Mouse (Mus musculus): ENCODE data around the gene Nisch. TPM values are rescaled to one million over a fixed set of nuclear protein-coding genes. Genes with fewer than 3 reads are reported as not detected.

The Nisch gene
- polyA plus RNA-seq, 1 experiment from 2014 or later, result 322 TPM

DNA sequence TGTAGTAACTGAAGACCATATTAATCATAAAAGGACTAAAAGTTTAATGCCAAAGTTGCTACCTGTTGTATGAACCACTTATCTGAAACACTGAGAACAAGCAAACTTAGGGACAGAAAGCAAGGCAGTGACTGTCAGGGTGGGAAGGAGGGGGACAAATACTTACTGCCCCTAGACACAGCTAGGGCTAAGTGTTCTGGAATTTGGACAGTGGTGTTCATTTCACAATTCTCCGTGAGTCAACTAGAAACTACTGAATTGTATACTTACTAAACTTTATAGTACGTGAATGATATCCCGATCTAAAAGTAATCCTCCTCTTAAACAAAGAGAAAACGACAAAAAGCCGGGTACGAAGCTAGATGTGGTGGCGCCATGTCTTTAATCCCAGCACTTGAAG is 17.1 kb downstream of the Nisch start:
- Histone ChIP-seq H3K4me2 (ENCODE audit: low read depth) (no peak overlapping the region), H3K9me3 (ENCODE audit: control insufficient read depth, low read length) (no peaks in the 10 kb centered on the region), H3K36me3 (ENCODE audit: control insufficient read depth, insufficient read depth, low read length) (peaks cover 17% of the 10 kb centered on the region), H3K27ac (ENCODE audit: low read depth, low read length) (no peak overlapping the region), H3K4me3 (ENCODE audit: low read depth, low read length) (no peak overlapping the region), H3K4me1 (ENCODE audit: control insufficient read depth, insufficient read depth, low read length) (peaks cover 2% of the 10 kb centered on the region), H3K27me3 (ENCODE audit: control insufficient read depth, insufficient read depth, low read length) (no peaks in the 10 kb centered on the region), H3K9ac (ENCODE audit: low read length) (no peak overlapping the region)
- WGBS, result 95% methylated on average over 7 of the region's 7 CpGs
- no peak for DNase-seq (ENCODE audit: low spot score)
- ATAC-seq (ENCODE audit: insufficient read depth, low FRiP score, low TSS enrichment), result no peak

DNA sequence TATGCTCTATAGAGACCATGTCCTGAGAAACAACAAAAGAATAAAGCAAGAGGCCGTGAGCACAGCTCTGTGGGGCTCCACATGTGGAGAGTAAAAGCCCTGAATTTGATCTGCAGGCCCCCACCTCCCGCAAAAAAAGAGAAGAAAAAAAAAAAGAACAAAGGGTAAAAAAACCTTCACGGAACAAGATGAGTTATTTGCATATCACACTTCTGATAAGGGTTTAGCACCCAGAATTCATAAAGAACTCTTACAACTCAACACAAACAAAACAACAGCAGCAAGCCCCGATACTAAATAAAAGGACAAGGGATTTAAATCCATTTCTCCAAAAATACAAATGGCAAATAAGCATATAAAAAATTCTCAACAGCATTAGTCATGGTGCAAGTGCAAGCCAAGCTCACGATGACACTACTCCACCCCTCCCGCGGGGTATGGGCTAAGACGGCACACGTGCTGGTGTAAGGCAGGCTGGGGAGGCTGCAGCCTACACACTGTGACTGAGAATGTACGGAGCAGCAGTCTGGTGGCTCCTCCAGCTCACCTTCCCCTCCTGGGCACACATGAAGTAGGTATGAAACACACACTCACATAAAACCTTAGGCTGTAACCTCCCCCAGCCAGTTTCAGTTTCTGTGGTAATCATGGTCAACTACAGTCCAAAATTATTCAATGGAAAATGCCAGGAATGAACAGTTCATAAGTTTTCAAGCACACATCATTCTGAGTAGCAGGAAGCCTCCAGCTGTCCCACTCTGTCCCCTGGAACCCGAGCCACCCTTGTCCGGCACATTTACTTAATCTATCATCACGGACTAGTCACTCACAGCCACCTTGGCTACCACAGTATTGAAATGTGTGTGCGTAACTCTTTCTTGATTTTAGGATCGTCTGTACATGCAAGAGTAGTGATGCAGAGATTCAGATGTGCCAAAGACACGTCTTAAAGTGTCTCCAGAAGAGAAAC is 18.9 kb downstream of the Nisch start:
- 85% methylated on average over 16 of the region's 16 CpGs for WGBS
- ATAC-seq (ENCODE audit: insufficient read depth, low FRiP score, low TSS enrichment) (no peak), DNase-seq (ENCODE audit: low spot score) (no peak)
- no peak overlapping the region for H3K4me2 ChIP-seq (ENCODE audit: low read depth)
- H3K4me1 ChIP-seq (ENCODE audit: control insufficient read depth, insufficient read depth, low read length), result no peaks in the 10 kb centered on the region
- no peak overlapping the region for H3K9ac ChIP-seq (ENCODE audit: low read length)
- no peak overlapping the region for H3K4me3 ChIP-seq (ENCODE audit: low read depth, low read length)
- no peaks in the 10 kb centered on the region for H3K27me3 ChIP-seq (ENCODE audit: control insufficient read depth, insufficient read depth, low read length)
- H3K36me3 ChIP-seq (ENCODE audit: control insufficient read depth, insufficient read depth, low read length), result peaks cover 7% of the 10 kb centered on the region
- H3K27ac ChIP-seq (ENCODE audit: low read depth, low read length), result no peak overlapping the region
- no peaks in the 10 kb centered on the region for H3K9me3 ChIP-seq (ENCODE audit: control insufficient read depth, low read length)

DNA sequence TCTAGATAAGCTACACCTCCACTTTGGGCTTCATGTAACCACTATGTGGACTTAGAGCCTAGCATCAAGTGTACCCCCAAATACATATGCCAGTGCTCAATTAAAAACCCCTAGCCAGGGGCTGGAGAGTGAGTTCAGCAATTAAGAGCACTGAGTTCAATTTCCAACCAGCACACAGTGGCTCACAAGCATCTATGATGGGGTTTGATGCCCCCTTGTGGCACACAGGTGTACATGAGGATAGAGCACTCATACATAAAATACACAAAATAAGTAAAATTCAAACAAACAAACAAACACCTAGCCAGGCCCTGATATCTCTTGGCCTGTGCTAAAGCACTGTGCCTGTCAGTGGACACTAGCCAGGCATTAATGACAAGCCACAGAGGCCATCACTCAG is 20.8 kb downstream of the Nisch start:
- Histone ChIP-seq H3K4me2 (ENCODE audit: low read depth) (no peak overlapping the region), H3K9me3 (ENCODE audit: control insufficient read depth, low read length) (no peaks in the 10 kb centered on the region), H3K9ac (ENCODE audit: low read length) (no peak overlapping the region), H3K4me3 (ENCODE audit: low read depth, low read length) (no peak overlapping the region), H3K27ac (ENCODE audit: low read depth, low read length) (no peak overlapping the region), H3K4me1 (ENCODE audit: control insufficient read depth, insufficient read depth, low read length) (no peaks in the 10 kb centered on the region), H3K36me3 (ENCODE audit: control insufficient read depth, insufficient read depth, low read length) (peaks cover 16% of the 10 kb centered on the region), H3K27me3 (ENCODE audit: control insufficient read depth, insufficient read depth, low read length) (no peaks in the 10 kb centered on the region)
- DNase-seq (ENCODE audit: low spot score) (no peak), ATAC-seq (ENCODE audit: insufficient read depth, low FRiP score, low TSS enrichment) (no peak)

DNA sequence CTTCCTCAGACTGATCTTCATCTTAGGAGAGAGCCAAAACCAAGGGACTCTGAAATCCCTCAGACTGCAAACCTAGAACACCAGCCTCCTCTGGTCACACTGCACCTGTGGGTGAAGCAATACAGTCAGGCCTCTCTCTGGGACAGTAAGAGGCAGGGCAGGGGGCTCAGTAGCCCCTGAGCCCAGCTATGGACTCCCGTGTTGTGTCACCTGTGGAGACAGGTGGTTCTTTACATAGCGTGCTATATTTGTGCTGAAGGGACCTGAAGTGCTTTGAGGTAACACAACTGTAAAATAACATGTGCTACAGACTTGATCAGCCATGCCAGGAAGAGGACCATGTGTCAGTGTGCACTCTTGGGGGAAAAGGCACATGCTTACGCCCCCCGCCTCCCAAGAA is 21.2 kb downstream of the Nisch start:
- Histone ChIP-seq H3K9ac (ENCODE audit: low read length) (no peak overlapping the region), H3K9me3 (ENCODE audit: control insufficient read depth, low read length) (no peaks in the 10 kb centered on the region), H3K27ac (ENCODE audit: low read depth, low read length) (no peak overlapping the region), H3K36me3 (ENCODE audit: control insufficient read depth, insufficient read depth, low read length) (peaks cover 20% of the 10 kb centered on the region), H3K4me1 (ENCODE audit: control insufficient read depth, insufficient read depth, low read length) (no peaks in the 10 kb centered on the region), H3K27me3 (ENCODE audit: control insufficient read depth, insufficient read depth, low read length) (no peaks in the 10 kb centered on the region), H3K4me2 (ENCODE audit: low read depth) (no peak overlapping the region), H3K4me3 (ENCODE audit: low read depth, low read length) (no peak overlapping the region)
- no peak for DNase-seq (ENCODE audit: low spot score)
- ATAC-seq (ENCODE audit: insufficient read depth, low FRiP score, low TSS enrichment), result no peak
- 91% methylated on average over 4 of the region's 4 CpGs for WGBS

DNA sequence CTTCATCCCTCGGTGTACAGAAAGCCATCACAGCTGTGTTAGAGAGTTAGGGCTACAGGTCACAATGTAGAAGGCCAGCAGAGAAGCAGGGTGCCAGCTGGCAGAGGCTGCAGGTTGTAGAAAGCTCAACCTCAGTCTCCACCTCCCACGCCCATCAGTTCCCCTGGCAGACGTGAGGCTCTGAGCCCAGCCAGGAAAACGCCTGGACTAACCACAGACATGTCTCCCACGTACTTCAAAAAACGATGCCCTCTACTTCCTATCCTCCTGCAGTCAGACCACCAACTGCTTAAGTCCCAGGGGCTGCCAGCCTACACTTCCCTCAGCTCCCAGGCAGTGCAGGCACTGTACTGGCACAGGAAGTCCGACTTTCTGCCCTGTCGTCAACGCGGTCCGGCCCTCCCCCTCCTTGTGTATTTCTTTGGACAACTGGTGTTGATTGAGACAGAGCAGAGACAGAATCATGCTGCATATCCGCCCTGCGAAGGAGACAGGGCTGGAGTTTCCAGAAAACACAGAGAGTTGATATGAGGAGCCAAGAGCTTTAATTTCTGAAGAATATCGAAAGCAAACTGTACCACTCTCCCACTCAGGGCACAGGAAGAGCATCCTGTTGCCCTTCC is 21.7 kb downstream of the Nisch start:
- Histone ChIP-seq H3K27me3 (ENCODE audit: control insufficient read depth, insufficient read depth, low read length) (no peaks in the 10 kb centered on the region), H3K36me3 (ENCODE audit: control insufficient read depth, insufficient read depth, low read length) (peaks cover 22% of the 10 kb centered on the region), H3K4me2 (ENCODE audit: low read depth) (no peak overlapping the region), H3K4me3 (ENCODE audit: low read depth, low read length) (no peak overlapping the region), H3K9ac (ENCODE audit: low read length) (no peak overlapping the region), H3K27ac (ENCODE audit: low read depth, low read length) (no peak overlapping the region), H3K9me3 (ENCODE audit: control insufficient read depth, low read length) (no peaks in the 10 kb centered on the region), H3K4me1 (ENCODE audit: control insufficient read depth, insufficient read depth, low read length) (no peaks in the 10 kb centered on the region)
- WGBS, result 91% methylated on average over 14 of the region's 14 CpGs
- DNase-seq (ENCODE audit: low spot score) (no peak), ATAC-seq (ENCODE audit: insufficient read depth, low FRiP score, low TSS enrichment) (no peak)

DNA sequence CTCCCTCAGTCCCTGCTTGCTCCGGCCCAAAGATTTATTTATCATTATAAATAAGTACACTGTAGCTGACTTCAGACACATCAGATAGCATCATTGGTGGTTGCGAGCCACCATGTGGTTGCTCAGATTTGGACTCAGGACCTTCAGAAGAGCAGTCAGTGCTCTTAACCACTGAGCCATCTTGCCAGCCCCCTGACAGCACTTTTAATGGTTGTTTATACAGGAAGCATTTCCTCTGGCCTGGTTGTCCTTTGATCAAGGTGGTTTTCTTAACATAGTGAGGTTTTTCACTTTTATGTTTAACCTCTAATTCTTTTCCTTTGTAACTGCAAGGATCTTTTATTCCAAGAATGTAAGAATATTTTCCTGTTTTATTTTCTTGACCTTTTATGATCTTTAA is 22.3 kb downstream of the Nisch start:
- H3K4me3 ChIP-seq (ENCODE audit: low read depth, low read length), result no peak overlapping the region
- no peak for DNase-seq (ENCODE audit: low spot score)
- no peak overlapping the region for H3K9ac ChIP-seq (ENCODE audit: low read length)
- no peak overlapping the region for H3K4me2 ChIP-seq (ENCODE audit: low read depth)
- no peak overlapping the region for H3K27ac ChIP-seq (ENCODE audit: low read depth, low read length)
- 87% methylated on average over 2 of the region's 2 CpGs for WGBS
- peaks cover 23% of the 10 kb centered on the region for H3K36me3 ChIP-seq (ENCODE audit: control insufficient read depth, insufficient read depth, low read length)
- no peaks in the 10 kb centered on the region for H3K4me1 ChIP-seq (ENCODE audit: control insufficient read depth, insufficient read depth, low read length)
- H3K27me3 ChIP-seq (ENCODE audit: control insufficient read depth, insufficient read depth, low read length), result no peaks in the 10 kb centered on the region
- ATAC-seq (ENCODE audit: insufficient read depth, low FRiP score, low TSS enrichment), result no peak
- no peaks in the 10 kb centered on the region for H3K9me3 ChIP-seq (ENCODE audit: control insufficient read depth, low read length)

DNA sequence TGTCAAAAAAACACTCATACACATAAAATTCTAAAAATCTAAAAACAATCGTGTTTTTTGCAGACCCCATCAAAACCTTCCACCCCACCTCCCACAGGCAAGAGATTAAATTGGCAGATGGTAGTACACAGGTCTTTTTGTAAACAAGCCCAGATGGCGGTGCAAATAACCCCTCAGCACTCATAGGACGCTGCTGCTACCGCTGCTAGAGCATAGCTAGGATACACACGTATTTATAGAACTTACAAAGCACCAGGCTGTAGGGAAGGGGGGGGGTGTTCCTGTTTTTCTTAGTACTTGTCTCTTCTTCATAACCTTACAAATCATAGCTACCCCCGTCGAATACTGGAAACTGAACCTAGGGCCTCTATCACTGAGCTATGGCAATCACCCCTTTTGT is 23.0 kb downstream of the Nisch start:
- DNase-seq (ENCODE audit: low spot score) (no peak), ATAC-seq (ENCODE audit: insufficient read depth, low FRiP score, low TSS enrichment) (no peak)
- Histone ChIP-seq H3K4me2 (ENCODE audit: low read depth) (no peak overlapping the region), H3K9ac (ENCODE audit: low read length) (no peak overlapping the region), H3K4me1 (ENCODE audit: control insufficient read depth, insufficient read depth, low read length) (no peaks in the 10 kb centered on the region), H3K27ac (ENCODE audit: low read depth, low read length) (no peak overlapping the region), H3K9me3 (ENCODE audit: control insufficient read depth, low read length) (no peaks in the 10 kb centered on the region), H3K4me3 (ENCODE audit: low read depth, low read length) (no peak overlapping the region), H3K36me3 (ENCODE audit: control insufficient read depth, insufficient read depth, low read length) (peaks cover 23% of the 10 kb centered on the region), H3K27me3 (ENCODE audit: control insufficient read depth, insufficient read depth, low read length) (no peaks in the 10 kb centered on the region)
- WGBS, result 90% methylated on average over 7 of the region's 7 CpGs

DNA sequence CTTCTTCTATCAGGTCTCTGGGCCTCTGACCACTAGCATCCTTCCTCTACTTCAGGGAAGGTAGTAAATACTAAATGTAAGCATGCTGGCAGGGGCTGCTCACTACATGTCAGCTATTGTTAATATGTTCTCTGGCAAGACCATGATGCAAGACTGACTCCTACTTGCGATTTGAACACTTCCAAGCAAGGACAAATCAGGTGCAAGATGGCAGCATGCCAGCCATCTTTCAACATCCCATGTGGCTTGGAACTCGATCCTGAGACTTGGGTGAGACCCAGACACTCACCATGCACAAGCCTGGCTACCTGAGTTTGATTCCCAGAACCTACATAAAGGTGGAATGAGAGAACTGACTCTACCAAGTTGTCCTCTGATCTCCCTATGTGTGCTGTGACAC is 24.8 kb downstream of the Nisch start:
- Histone ChIP-seq H3K4me2 (ENCODE audit: low read depth) (no peak overlapping the region), H3K9ac (ENCODE audit: low read length) (no peak overlapping the region), H3K4me1 (ENCODE audit: control insufficient read depth, insufficient read depth, low read length) (no peaks in the 10 kb centered on the region), H3K27me3 (ENCODE audit: control insufficient read depth, insufficient read depth, low read length) (no peaks in the 10 kb centered on the region), H3K9me3 (ENCODE audit: control insufficient read depth, low read length) (no peaks in the 10 kb centered on the region), H3K4me3 (ENCODE audit: low read depth, low read length) (no peak overlapping the region), H3K27ac (ENCODE audit: low read depth, low read length) (no peak overlapping the region), H3K36me3 (ENCODE audit: control insufficient read depth, insufficient read depth, low read length) (peaks cover 34% of the 10 kb centered on the region)
- 94% methylated on average over 2 of the region's 2 CpGs for WGBS
- ATAC-seq (ENCODE audit: insufficient read depth, low FRiP score, low TSS enrichment) (no peak), DNase-seq (ENCODE audit: low spot score) (no peak)

DNA sequence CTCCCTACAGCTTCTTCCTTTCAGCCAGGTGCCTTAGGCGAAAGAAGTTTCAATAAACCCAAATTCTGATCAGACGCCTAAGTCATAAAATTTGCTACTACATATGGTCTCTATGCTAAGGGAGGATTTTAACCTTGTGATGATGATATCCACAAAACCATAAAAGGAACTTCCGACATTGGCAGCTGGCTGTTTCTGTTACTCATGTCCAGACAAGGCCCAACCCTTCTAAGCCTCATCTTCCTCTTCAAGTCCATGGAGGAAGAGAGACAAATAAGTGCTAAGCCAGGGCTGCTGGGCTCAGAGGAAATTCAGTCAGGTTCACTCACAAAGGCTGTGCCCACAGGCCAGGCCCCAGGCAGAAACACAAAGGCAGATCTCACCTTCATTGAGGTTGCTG is 27.4 kb downstream of the Nisch start:
- no peak overlapping the region for H3K27ac ChIP-seq (ENCODE audit: low read depth, low read length)
- peaks cover 48% of the 10 kb centered on the region for H3K36me3 ChIP-seq (ENCODE audit: control insufficient read depth, insufficient read depth, low read length)
- H3K4me3 ChIP-seq (ENCODE audit: low read depth, low read length), result no peak overlapping the region
- H3K27me3 ChIP-seq (ENCODE audit: control insufficient read depth, insufficient read depth, low read length), result no peaks in the 10 kb centered on the region
- H3K9me3 ChIP-seq (ENCODE audit: control insufficient read depth, low read length), result no peaks in the 10 kb centered on the region
- no peak for DNase-seq (ENCODE audit: low spot score)
- no peak overlapping the region for H3K4me2 ChIP-seq (ENCODE audit: low read depth)
- H3K9ac ChIP-seq (ENCODE audit: low read length), result no peak overlapping the region
- no peaks in the 10 kb centered on the region for H3K4me1 ChIP-seq (ENCODE audit: control insufficient read depth, insufficient read depth, low read length)
- no peak for ATAC-seq (ENCODE audit: insufficient read depth, low FRiP score, low TSS enrichment)
- 95% methylated on average over 3 of the region's 3 CpGs for WGBS

All from neural tube, embryonic 11.5 days (tissue).